Mouse (Mus musculus): Measurements from ENCODE around the gene Kcnn1.

Gene Kcnn1

DNA sequence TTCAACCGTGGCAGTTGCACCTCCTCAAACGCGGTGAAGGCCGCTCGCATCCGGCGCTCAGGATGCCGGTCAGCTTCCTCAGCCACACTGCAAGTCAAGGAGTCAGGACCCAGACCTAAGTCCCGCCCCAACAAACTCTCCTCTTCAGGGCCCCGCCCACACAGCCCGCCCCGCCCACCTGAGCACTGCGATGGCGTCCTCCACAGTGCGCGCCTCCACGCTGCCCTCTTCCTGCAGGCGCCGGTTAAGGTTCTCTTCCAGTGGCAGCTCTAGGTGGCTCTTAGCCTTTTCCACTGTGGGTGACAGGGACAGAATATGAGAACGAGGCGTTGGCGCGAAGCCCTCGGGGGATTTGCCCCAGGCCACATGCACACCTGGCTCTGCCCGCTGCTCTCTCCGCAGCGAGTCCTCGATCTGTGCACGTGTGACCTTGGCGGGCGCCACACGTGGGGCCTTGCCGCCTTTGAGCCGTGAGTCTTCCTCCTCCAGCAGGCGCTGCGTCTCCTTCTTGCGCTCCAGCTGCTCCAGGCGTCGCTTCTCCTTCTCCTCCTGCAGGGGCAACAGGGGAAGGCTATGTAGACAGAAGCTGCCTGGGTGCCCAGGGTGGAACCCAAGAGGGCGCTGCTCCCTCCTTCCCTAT is 5.6 kb upstream of the Kcnn1 start:
- DNase-seq (ENCODE audit: low spot score in 2 of 2): peak in 1 of 2 experiments; percentile 82

- no peak for DNase-seq (ENCODE audit: low spot score in 2 of 2)
Observed at GRCm38 (mm10) chr8:70866566-70866965, 3.5 kb upstream of the Kcnn1 start.

GRCm38 (mm10) chr8:70866001-70866520 is 3.0 kb upstream of the Kcnn1 start:
- no peak for DNase-seq (ENCODE audit: low spot score in 2 of 2)

GRCm38 (mm10) chr8:70865350-70866000 is 2.4 kb upstream of the Kcnn1 start:
- peak; percentile 95 to 99 for DNase-seq (ENCODE audit: low spot score in 2 of 2)

- peak in 1 of 2 experiments; percentile 44 for DNase-seq (ENCODE audit: low spot score in 2 of 2)
Observed at GRCm38 (mm10) chr8:70864712-70865221, 1.7 kb upstream of the Kcnn1 start.

GRCm38 (mm10) chr8:70863956-70864711 is 1.1 kb upstream of the Kcnn1 start:
- DNase-seq (ENCODE audit: low spot score in 2 of 2): peak in 1 of 2 experiments; percentile 38

- no peak for DNase-seq (ENCODE audit: low spot score in 2 of 2)
Observed at GRCm38 (mm10) chr8:70857516-70857915, 5.5 kb downstream of the Kcnn1 start.

GRCm38 (mm10) chr8:70856541-70857197 is 6.4 kb downstream of the Kcnn1 start:
- DNase-seq (ENCODE audit: low spot score in 2 of 2): peak in 1 of 2 experiments; percentile 73

- no peak for DNase-seq (ENCODE audit: low spot score in 2 of 2)
Observed at GRCm38 (mm10) chr8:70856028-70856427, 7.0 kb downstream of the Kcnn1 start.

GRCm38 (mm10) chr8:70853863-70854262 is 9.2 kb downstream of the Kcnn1 start:
- DNase-seq (ENCODE audit: low spot score in 2 of 2): no peak

GRCm38 (mm10) chr8:70852595-70853231 is 10.3 kb downstream of the Kcnn1 start:
- DNase-seq (ENCODE audit: low spot score in 2 of 2): no peak

DNA sequence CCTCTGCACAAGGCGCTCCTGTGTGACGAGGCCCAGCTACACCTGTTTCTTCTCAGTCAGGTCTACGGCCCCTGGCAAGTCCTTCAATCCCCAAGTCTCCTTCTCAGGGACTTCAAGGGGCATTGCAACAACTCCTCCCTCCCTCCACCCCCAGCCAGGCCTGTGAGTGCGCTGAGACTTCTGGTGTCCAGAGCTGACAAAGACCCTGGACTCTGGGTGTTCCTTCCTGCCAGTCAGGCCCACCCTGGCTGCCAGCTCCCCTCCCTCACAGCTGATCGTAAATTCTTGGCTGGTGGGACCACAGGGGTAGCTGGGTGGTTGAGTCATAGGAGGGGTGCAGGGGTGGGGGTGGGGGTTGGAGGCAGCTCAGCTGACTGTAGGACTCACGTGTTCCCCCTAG is 11.2 kb downstream of the Kcnn1 start:
- no peak for DNase-seq (ENCODE audit: low spot score in 2 of 2)

- no peak for DNase-seq (ENCODE audit: low spot score in 2 of 2)
Observed at GRCm38 (mm10) chr8:70850947-70851346, 12.1 kb downstream of the Kcnn1 start.

DNA sequence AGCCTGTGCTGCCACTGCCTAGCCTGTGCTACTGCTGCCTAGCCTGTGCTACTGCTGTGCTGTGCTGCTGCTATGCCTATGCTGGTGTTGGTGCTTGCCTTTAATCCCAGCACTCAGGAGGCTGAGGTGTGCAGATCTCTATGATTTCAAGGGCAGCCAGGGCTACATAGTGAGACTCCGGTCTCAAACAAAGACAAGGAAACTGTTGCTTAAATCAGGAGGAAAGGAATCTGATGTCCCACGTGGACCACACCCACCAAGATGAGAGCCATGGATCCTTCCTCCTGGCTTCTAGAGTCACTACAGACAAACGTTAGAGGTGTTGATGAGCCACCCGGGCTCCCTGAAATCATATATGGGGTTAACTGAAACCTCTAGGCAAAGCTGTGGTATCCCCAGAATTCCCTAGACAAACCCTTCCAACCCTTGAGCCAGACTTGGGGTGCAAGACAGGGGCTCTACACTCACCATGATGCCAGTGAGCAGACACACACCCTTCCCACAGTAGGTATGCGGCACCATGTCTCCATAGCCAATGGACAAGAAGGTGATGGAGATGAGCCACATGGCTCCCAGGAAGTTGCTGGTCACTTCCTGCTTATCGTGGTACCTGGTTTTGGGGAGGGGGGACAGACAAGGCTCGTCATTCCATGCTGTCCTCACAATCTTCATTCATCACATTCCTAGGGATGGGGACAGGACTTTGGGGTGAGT is 12.8 kb downstream of the Kcnn1 start:
- DNase-seq (ENCODE audit: low spot score in 2 of 2): no peak

GRCm38 (mm10) chr8:70849333-70849990 is 13.6 kb downstream of the Kcnn1 start:
- no peak for DNase-seq (ENCODE audit: low spot score in 2 of 2)

- peak in 1 of 2 experiments; percentile 67 for DNase-seq (ENCODE audit: low spot score in 2 of 2)
Observed at GRCm38 (mm10) chr8:70846371-70847154, 16.5 kb downstream of the Kcnn1 start.

GRCm38 (mm10) chr8:70845108-70845507 is 17.9 kb downstream of the Kcnn1 start:
- no peak for DNase-seq (ENCODE audit: low spot score in 2 of 2)

- peak; percentile 97 for DNase-seq (ENCODE audit: low spot score in 2 of 2)
Observed at GRCm38 (mm10) chr8:70844523-70844922, 18.5 kb downstream of the Kcnn1 start.

GRCm38 (mm10) chr8:70843941-70844340 is 19.1 kb downstream of the Kcnn1 start:
- DNase-seq (ENCODE audit: low spot score in 2 of 2): peak in 1 of 2 experiments; percentile 43
